Mouse (Mus musculus) myocyte (in vitro differentiated cells): ENCODE data around the gene Jup.

Experiments
- CEBPB ChIP-seq: IDR thresholded peaks from 2 replicates; pipeline ENCODE4 v1.6.1; 2011; ENCODE audit warnings: mild to moderate bottlenecking, moderate library complexity; ENCODE audit not compliant: poor library complexity, insufficient read depth, severe bottlenecking
- E2F4 ChIP-seq: IDR thresholded peaks from one replicate; pipeline ENCODE4 v1.6.1; 2011; ENCODE audit warnings: mild to moderate bottlenecking, control low read depth, moderate library complexity; ENCODE audit not compliant: insufficient read depth
- MAX ChIP-seq: IDR thresholded peaks from one replicate; pipeline ENCODE4 v1.6.1; 2011; ENCODE audit warnings: low read depth, mild to moderate bottlenecking, control low read depth
- MYOD1 ChIP-seq, 3 experiments: IDR thresholded peaks; one replicate each; pipeline ENCODE4 v1.6.1; 2011; ENCODE audit warnings: control low read depth in 2 of 3, low read depth in 2 of 3, mild to moderate bottlenecking in 2 of 3, moderate library complexity in 1 of 3; ENCODE audit not compliant: insufficient read length in 2 of 3, control insufficient read depth in 1 of 3
- MYOG ChIP-seq, 3 experiments: IDR thresholded peaks; one replicate each; pipeline ENCODE4 v1.6.1; 2011; ENCODE audit warnings: control low read depth in 2 of 3, low read depth in 2 of 3, mild to moderate bottlenecking in 2 of 3; ENCODE audit not compliant: insufficient read length in 2 of 3, control insufficient read depth in 1 of 3, insufficient read depth in 1 of 3
- POLR2A ChIP-seq: IDR thresholded peaks from one replicate; pipeline ENCODE4 v1.6.1; 2011; ENCODE audit warnings: low read depth, mild to moderate bottlenecking, control low read depth, moderate library complexity; ENCODE audit not compliant: insufficient read length
- POLR2AphosphoS2 ChIP-seq: IDR thresholded peaks from one replicate; pipeline ENCODE4 v1.6.1; 2011; ENCODE audit warnings: low read depth, control low read depth; ENCODE audit not compliant: insufficient read length
- REST ChIP-seq: IDR thresholded peaks from one replicate; pipeline ENCODE4 v1.6.1; 2011; ENCODE audit warnings: mild to moderate bottlenecking, control low read depth, moderate library complexity; ENCODE audit not compliant: insufficient read depth, insufficient read length
- TCF12 ChIP-seq: IDR thresholded peaks from one replicate; pipeline ENCODE4 v1.6.1; 2011; ENCODE audit warnings: mild to moderate bottlenecking, control low read depth; ENCODE audit not compliant: poor library complexity, insufficient read depth, severe bottlenecking
- TCF3 ChIP-seq: IDR thresholded peaks from one replicate; pipeline ENCODE4 v1.6.1; 2011; ENCODE audit warnings: low read depth, control low read depth; ENCODE audit not compliant: insufficient read length
- USF1 ChIP-seq: IDR thresholded peaks from one replicate; pipeline ENCODE4 v1.6.1; 2011; ENCODE audit warnings: low read depth, mild to moderate bottlenecking, control low read depth, moderate library complexity

GRCm38 (mm10) chr11:100414914-100415822, 17.6 kb upstream of the Jup start, which contains the start of gene Fkbp10:
- no peak for TF ChIP-seq TCF12
- peak; percentile 96 for TF ChIP-seq POLR2A
- no peak for TF ChIP-seq E2F4
- no peak for TF ChIP-seq MAX
- no peak for TF ChIP-seq TCF3
- no peak for TF ChIP-seq CEBPB
- TF ChIP-seq MYOG (IDR thresholded peaks at IDR 0.05; ENCODE audit: control insufficient read depth in 1 of 3, insufficient read depth in 1 of 3, insufficient read length in 2 of 3, low read depth in 2 of 3): no peak
- TF ChIP-seq MYOD1 (IDR thresholded peaks at IDR 0.05; ENCODE audit: control insufficient read depth in 1 of 3, insufficient read length in 2 of 3, low read depth in 2 of 3): no peak
- TF ChIP-seq REST: no peak
- TF ChIP-seq USF1: no peak
- peak; percentile 93 for TF ChIP-seq POLR2AphosphoS2
